In genomic region chr13:70681411-70682183, GRCm38 (mm10) we compare ENCODE assay signal across 17 mouse cellular contexts. TPM values are rescaled to one million over a fixed set of nuclear protein-coding genes. Genes with fewer than 3 reads are reported as not detected.
DNase-seq lines count a peak whose midpoint lies in the region; ATAC-seq and TF ChIP-seq lines count a peak whose summit lies in the region.
"Had no signal": no experiment of that assay in that cellular context is flagged by ENCODE, and none has a peak within 500 bp of the region (broad histone marks: within the 10 kb centered on the region; RNA-seq: fewer than 3 reads in every experiment).

No protein-coding gene starts in this region.

- H3K27me3 ChIP-seq in limb, embryonic 14.5 days (ENCODE audit: control insufficient read depth, insufficient read depth, low read length), result no peaks in the 10 kb centered on the region
- no peaks in the 10 kb centered on the region for H3K27me3 ChIP-seq in limb, embryonic 10.5 days (ENCODE audit: low read depth, poor library complexity, severe bottlenecking)
- H3K27me3 ChIP-seq in embryonic facial prominence, embryonic 11.5 days (ENCODE audit: control insufficient read depth, insufficient read depth, low read length), result no peaks in the 10 kb centered on the region
- H3K27me3 ChIP-seq in small intestine, adult 2 months (ENCODE audit: control insufficient read depth, insufficient read depth, low read length), result no peaks in the 10 kb centered on the region
- H3K27me3 ChIP-seq: embryonic facial prominence, embryonic 13.5 days; hindbrain, embryonic 15.5 days; liver, embryonic 13.5 days; neural tube, embryonic 13.5 days had no signal

- no peaks in the 10 kb centered on the region for H3K36me3 ChIP-seq in limb, embryonic 14.5 days (ENCODE audit: control insufficient read depth, insufficient read depth, low read length)
- H3K36me3 ChIP-seq in limb, embryonic 10.5 days, result no peaks in the 10 kb centered on the region
- H3K36me3 ChIP-seq in embryonic facial prominence, embryonic 11.5 days (replicated peaks; ENCODE audit: control insufficient read depth, insufficient read depth, low read depth, low read length), result no peaks in the 10 kb centered on the region
- H3K36me3 ChIP-seq in small intestine, adult 2 months (ENCODE audit: control insufficient read depth, insufficient read depth, low read length), result no peaks in the 10 kb centered on the region
- H3K36me3 ChIP-seq: embryonic facial prominence, embryonic 13.5 days; hindbrain, embryonic 15.5 days; liver, embryonic 13.5 days; neural tube, embryonic 13.5 days had no signal

- no peak overlapping the region for H3K4me2 ChIP-seq in limb, embryonic 14.5 days (replicated peaks; ENCODE audit: low read depth, low read length, severe bottlenecking)
- H3K4me2 ChIP-seq in embryonic facial prominence, embryonic 11.5 days (ENCODE audit: low read depth, low read length), result no peak overlapping the region
- H3K4me2 ChIP-seq: embryonic facial prominence, embryonic 13.5 days; hindbrain, embryonic 15.5 days; liver, embryonic 13.5 days; neural tube, embryonic 13.5 days had no signal

- no peak for TF ChIP-seq CTCF in small intestine, adult 2 months (IDR thresholded peaks at IDR 0.05; ENCODE audit: extremely low read depth, insufficient read length, insufficient replicate concordance, low read depth, low read length)

- DNase-seq in limb, embryonic 14.5 days (ENCODE audit: low spot score), result peak; percentile 19
- DNase-seq in limb, embryonic 10.5 days (ENCODE audit: low spot score), result no peak
- DNase-seq in embryonic facial prominence, embryonic 11.5 days (ENCODE audit: low spot score), result peak; percentile 37
- peak; percentile 77 for DNase-seq in gonadal fat pad, adult 2 months (ENCODE audit: low read depth)
- no peak for DNase-seq in adrenal gland, adult (ENCODE audit: inconsistent age in 2 of 2, low spot score in 1 of 2)
- no peak for DNase-seq in adrenal gland, postnatal 36 days
- DNase-seq: cerebellum, postnatal 25 days; heart, adult 18-20 months; left cerebral cortex, postnatal 4 days; liver, embryonic 13.5 days; right cerebral cortex, postnatal 4 days had no signal

- H3K4me3 ChIP-seq in limb, embryonic 14.5 days (replicated peaks; ENCODE audit: low read length), result no peak overlapping the region
- no peak overlapping the region for H3K4me3 ChIP-seq in limb, embryonic 10.5 days
- H3K4me3 ChIP-seq in embryonic facial prominence, embryonic 11.5 days (ENCODE audit: low read depth, low read length), result no peak overlapping the region
- no peak overlapping the region for H3K4me3 ChIP-seq in small intestine, adult 2 months (ENCODE audit: low read depth, low read length)
- H3K4me3 ChIP-seq: embryonic facial prominence, embryonic 13.5 days; hindbrain, embryonic 15.5 days; liver, embryonic 13.5 days; neural tube, embryonic 13.5 days had no signal

- H3K27ac ChIP-seq in limb, embryonic 14.5 days (replicated peaks; ENCODE audit: low read depth, low read length), result no peak overlapping the region
- no peak overlapping the region for H3K27ac ChIP-seq in limb, embryonic 10.5 days
- H3K27ac ChIP-seq in embryonic facial prominence, embryonic 11.5 days (replicated peaks; ENCODE audit: low read depth, low read length), result no peak overlapping the region
- peak overlapping the region; percentile 56 for H3K27ac ChIP-seq in small intestine, adult 2 months (ENCODE audit: insufficient read depth, low read depth, low read length)
- H3K27ac ChIP-seq: embryonic facial prominence, embryonic 13.5 days; hindbrain, embryonic 15.5 days; kidney, postnatal 0 days; liver, embryonic 13.5 days; neural tube, embryonic 13.5 days had no signal

- TF ChIP-seq POLR2A in limb, embryonic 14.5 days (IDR thresholded peaks at IDR 0.05; ENCODE audit: borderline replicate concordance, extremely low read depth, insufficient read depth, insufficient read length), result no peak
- TF ChIP-seq POLR2A in small intestine, adult 2 months (IDR thresholded peaks at IDR 0.05; ENCODE audit: low read depth, low read length), result no peak

- H3K9me3 ChIP-seq in limb, embryonic 14.5 days (ENCODE audit: control insufficient read depth, low read length), result no peaks in the 10 kb centered on the region
- no peaks in the 10 kb centered on the region for H3K9me3 ChIP-seq in limb, embryonic 10.5 days (replicated peaks)
- H3K9me3 ChIP-seq in embryonic facial prominence, embryonic 11.5 days (replicated peaks; ENCODE audit: control insufficient read depth, low read length), result no peaks in the 10 kb centered on the region
- H3K9me3 ChIP-seq: embryonic facial prominence, embryonic 13.5 days; hindbrain, embryonic 15.5 days; liver, embryonic 13.5 days; neural tube, embryonic 13.5 days had no signal

- H3K9ac ChIP-seq in limb, embryonic 14.5 days (ENCODE audit: low read depth, low read length, severe bottlenecking), result no peak overlapping the region
- H3K9ac ChIP-seq in embryonic facial prominence, embryonic 11.5 days (replicated peaks; ENCODE audit: low read length), result no peak overlapping the region
- H3K9ac ChIP-seq: embryonic facial prominence, embryonic 13.5 days; hindbrain, embryonic 15.5 days; liver, embryonic 13.5 days; neural tube, embryonic 13.5 days had no signal

- no peaks in the 10 kb centered on the region for H3K4me1 ChIP-seq in limb, embryonic 14.5 days (ENCODE audit: control insufficient read depth, insufficient read depth, low read length)
- no peaks in the 10 kb centered on the region for H3K4me1 ChIP-seq in limb, embryonic 10.5 days
- no peaks in the 10 kb centered on the region for H3K4me1 ChIP-seq in embryonic facial prominence, embryonic 11.5 days (ENCODE audit: control insufficient read depth, insufficient read depth, low read length)
- peaks cover 6% of the 10 kb centered on the region; the same call in 1 of the 2 replicates for H3K4me1 ChIP-seq in small intestine, adult 2 months (ENCODE audit: control insufficient read depth, insufficient read depth, insufficient read length, low read length)
- H3K4me1 ChIP-seq: hindbrain, embryonic 15.5 days; liver, embryonic 13.5 days; neural tube, embryonic 13.5 days had no signal

- no peak for ATAC-seq in limb, embryonic 14.5 days (ENCODE audit: low FRiP score, low read depth)
- no peak for ATAC-seq in embryonic facial prominence, embryonic 11.5 days (replicated peaks; ENCODE audit: insufficient number of reproducible peaks, low FRiP score, low TSS enrichment, low read depth)
- ATAC-seq: forebrain, embryonic 14.5 days had no signal

- 77% methylated on average over 7 of the region's 7 CpGs for WGBS in limb, embryonic 14.5 days
- 85% methylated on average over 7 of the region's 7 CpGs for WGBS in limb, embryonic 10.5 days
- WGBS in embryonic facial prominence, embryonic 11.5 days, result 73% methylated on average over 7 of the region's 7 CpGs
- WGBS in small intestine, adult 2 months, result 28% methylated on average over 7 of the region's 7 CpGs

RNA-seq across cellular contexts. Expression of gene Ice1, which starts 44.2 kb away (rescaled TPM):
- 60.9 and 64.4 TPM in 2 replicates for polyA plus RNA-seq in limb, embryonic 14.5 days (2012; rRNA removed)
- 39.3 and 40.7 TPM in 2 replicates for polyA plus RNA-seq in limb, embryonic 14.5 days (2014; fragmentation: Nextera tagmentation; extraction: Ambion mirVana)
- polyA plus RNA-seq in limb, embryonic 10.5 days (2016; fragmentation: Nextera tagmentation; extraction: Ambion mirVana), result 21.3 and 23.9 TPM in 2 replicates
- polyA plus RNA-seq in embryonic facial prominence, embryonic 11.5 days (2014; fragmentation: Nextera tagmentation; extraction: Ambion mirVana), result 31.5 and 34.0 TPM in 2 replicates
- polyA plus RNA-seq in gonadal fat pad, adult 2 months (2012; rRNA removed), result 22.5 and 24.2 TPM in 2 replicates
- polyA plus RNA-seq in small intestine, adult 2 months (2012; rRNA removed), result 5.2 and 7.7 TPM in 2 replicates
- 10 to 100 TPM; 27.5 TPM for total RNA-seq in adrenal gland, postnatal 36 days (2021)

Comparison
In these comparisons a context has a peak if more than half of its experiments do, and no peak if none do; other contexts are left out.
1. DNase-seq: peak in limb, embryonic 14.5 days (single experiment), embryonic facial prominence, embryonic 11.5 days (single experiment) and gonadal fat pad, adult 2 months (single experiment); none in limb, embryonic 10.5 days (single experiment), adrenal gland, adult (0 of 2) and adrenal gland, postnatal 36 days (0 of 2).